Mouse (Mus musculus) activated CD4-positive, CD25-positive, alpha-beta regulatory T cell (primary cell): Measurements from ENCODE around the gene Mgat4a. TPM values are rescaled to one million over a fixed set of nuclear protein-coding genes. Genes with fewer than 3 reads are reported as not detected.

ENCODE experiments used
- polyA plus RNA-seq, 2 experiments: library from polyadenylated mRNA; unstranded; fragments of 100-300 nt; shearing (Covaris generic); gene quantifications; one replicate each; pipeline ENCODE4 v1.2.1; 2017

Gene Mgat4a
- 10 to 100 TPM in 1 of 2 experiments, 1 to 10 TPM in 1; 8.4 to 12.5 TPM for polyA plus RNA-seq

DNA sequence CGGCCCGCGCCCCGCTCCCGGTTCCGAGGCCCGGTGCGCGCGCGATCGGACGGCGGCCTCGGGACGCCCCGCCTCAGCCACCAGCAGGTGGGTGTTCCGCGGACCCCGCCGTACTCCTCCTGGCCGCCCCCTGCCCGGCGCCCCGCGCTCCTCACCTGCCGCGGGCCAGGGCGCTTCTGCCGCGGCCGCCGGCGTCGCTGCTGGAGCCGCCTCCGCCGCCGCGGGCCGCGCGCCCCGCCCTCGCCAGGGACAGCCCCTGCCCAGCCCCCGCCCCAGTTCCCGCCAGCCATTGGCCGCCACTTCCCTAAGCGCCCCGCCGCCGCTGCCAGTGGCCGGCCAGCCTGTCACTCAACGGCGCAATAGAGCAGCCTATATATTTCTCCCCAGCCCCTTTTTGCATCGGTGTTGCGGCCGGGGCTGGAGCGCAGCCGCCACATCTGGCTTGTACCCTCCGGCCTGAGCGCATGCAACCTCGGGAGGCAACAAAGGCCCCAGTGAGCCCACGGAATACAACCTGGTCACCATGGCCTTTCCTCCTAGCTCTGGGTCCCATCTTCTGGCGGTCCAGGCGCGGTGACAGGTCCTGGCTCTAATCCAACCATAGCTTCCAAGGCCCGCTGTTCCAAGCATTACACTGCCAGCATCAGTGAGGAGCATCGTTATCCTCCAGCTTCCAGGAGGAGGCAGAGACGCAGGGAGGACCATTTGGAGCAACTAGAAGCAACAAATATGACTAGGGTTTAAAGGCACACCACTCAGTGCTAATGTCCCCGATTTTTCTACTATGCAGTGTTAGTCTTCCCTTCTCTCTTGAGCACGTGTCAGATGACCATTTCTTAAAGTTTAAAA lies at the start of gene Mgat4a:
Gene Mgat4a, minus strand, starts transcription at position 207 of the 849 bp plus-strand sequence.

DNA sequence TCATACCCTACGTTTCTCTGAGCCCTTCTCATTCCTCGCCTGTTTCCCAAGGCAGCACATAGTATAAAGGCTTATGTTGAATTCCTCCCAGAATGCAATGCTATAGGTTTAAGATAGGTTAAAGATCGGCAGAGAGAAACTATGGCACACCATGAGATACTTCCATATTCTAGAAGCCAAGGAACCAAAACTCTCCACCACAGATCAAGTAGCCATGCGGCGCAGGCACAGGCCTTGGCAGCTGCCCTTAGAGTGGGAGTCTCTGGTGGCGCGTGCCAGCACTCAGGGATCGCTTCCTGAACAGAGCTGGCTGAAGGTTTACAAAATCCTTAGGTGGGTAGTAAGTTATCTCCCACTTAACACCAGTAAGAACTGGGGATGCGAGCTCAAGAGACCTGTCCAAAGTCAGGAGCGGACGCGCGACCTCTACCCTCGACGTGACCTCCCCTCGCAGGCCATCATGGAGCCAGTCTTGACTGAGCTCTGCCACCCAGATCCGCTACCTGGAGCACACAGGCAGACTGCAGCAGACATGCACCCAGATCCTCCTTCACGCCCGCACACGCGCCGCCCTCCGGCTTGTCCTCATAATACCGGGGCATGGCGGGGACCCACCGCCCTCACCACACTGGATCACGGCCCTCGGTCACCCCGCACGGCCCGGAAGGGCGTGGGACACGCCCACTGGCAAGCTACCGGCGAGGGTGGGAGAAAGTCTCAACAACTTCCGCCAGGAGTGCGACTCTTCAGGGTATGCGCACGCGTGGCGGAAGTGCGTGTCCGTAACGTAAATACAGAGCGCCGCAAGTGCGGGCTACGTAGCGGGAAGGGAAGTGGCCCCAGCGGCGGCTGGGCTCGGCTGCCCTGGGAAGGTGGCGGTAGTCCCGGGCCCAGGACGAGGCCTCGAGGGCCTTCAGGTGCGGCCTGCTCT lies 111.2 kb downstream of the Mgat4a start, which contains the start of the genes Coa5 and Unc50:
Gene Coa5, minus strand, starts transcription at position 738 of the 931 bp plus-strand sequence.
Gene Unc50, plus strand, starts transcription at position 774 of the 931 bp plus-strand sequence.

Other genes starting within 250 kb of the Mgat4a start
- 10 to 100 TPM; 13.8 to 17.0 TPM for gene Inpp4a, start 241.2 kb downstream of the Mgat4a start, polyA plus RNA-seq
- 10 to 100 TPM; 75.9 to 82.5 TPM for gene Coa5, start 110.9 kb downstream of the Mgat4a start, polyA plus RNA-seq
- gene Unc50, start 110.9 kb downstream of the Mgat4a start, polyA plus RNA-seq: 100 to 1,000 TPM in 1 of 2 experiments, 10 to 100 TPM in 1; 91.8 to 126 TPM
- 1 to 10 TPM in 1 of 2 experiments, under 1 TPM in 1; 0.29 to 1.2 TPM for gene 2010300C02Rik, start 179.1 kb upstream of the Mgat4a start, polyA plus RNA-seq